Mouse (Mus musculus) splenic B cell, adult 2 months (primary cell): ENCODE data around the gene Hoxc4.

ENCODE experiments used
- DNase-seq: peaks from one replicate; pipeline ENCODE4 v3.0.0-alpha.2; 2011; ENCODE audit warnings: low read depth, low spot score
- H3K27me3 ChIP-seq: 2 replicates; pipeline ENCODE4 v1.6.1; 2012; ENCODE audit warnings: mild to moderate bottlenecking, low read length, moderate library complexity, mixed read lengths; ENCODE audit not compliant: control insufficient read depth, poor library complexity, insufficient read depth, severe bottlenecking
- H3K36me3 ChIP-seq: 2 replicates; pipeline ENCODE4 v1.6.1; 2012; ENCODE audit warnings: mild to moderate bottlenecking, low read length, moderate library complexity, mixed read lengths; ENCODE audit not compliant: control insufficient read depth, poor library complexity, insufficient read depth, severe bottlenecking

Gene Hoxc4

DNA sequence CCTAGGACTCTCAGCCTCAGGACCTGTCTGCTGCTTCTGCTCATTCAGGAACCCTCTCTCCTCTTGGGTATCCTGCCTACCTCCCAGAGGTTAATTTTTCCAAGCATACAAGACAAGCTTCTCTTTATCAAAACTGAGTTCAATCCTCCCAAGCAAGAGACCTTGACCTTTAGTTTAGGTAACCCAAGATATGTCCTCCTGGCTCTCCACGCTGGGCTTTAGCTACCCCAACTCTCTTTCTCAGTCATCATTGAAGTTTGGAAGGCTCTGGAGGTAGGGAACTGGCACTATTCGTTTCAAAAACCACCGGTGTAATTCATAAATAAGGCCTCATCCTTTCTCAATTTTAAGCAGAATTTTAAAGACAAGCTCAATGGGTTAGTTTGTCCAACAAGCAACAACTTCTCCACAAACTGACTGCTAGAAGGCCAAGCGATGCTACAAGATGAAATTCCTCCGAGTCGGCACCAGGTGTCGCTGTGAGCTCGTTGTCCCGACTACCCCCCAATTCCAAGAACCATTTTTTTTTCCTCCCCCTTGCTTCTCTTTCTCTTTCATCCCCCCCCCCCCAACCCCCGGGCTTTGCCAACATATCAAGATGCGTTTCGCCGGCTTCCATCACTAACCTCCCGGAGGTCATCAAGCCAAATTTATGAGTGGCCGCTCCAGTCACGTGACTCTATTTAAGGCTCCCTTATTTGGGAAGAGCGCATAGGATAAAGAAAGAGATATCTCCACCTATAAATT lies 5.3 kb upstream of the Hoxc4 start:
- Histone ChIP-seq H3K27me3 (no peaks in the 10 kb centered on the region; the same call in 1 of the 2 replicates), H3K36me3 (no peaks in the 10 kb centered on the region)
- DNase-seq, result peak; percentile 61

- Histone ChIP-seq H3K36me3 (no peaks in the 10 kb centered on the region), H3K27me3 (no peaks in the 10 kb centered on the region; the same call in 1 of the 2 replicates)
- DNase-seq, result no peak
These were observed 4.3 kb upstream of the Hoxc4 start for GRCm38 (mm10) chr15:103014166-103015008.

DNA sequence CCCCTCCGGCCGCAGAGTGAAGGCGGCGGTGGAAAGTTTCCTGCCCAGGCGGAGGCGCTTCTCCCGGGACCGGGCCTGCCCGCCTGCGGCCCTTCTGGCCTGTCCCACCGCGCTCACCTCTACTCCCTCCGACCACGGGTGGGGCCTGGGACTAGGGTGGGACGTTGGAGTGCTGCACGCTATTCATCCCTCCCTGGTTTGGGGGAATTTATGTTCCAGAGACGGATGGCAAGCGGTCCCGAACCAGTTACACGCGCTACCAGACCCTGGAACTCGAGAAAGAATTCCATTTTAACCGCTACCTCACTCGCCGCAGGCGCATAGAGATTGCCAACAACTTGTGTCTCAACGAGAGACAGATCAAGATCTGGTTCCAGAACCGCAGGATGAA lies 3.7 kb upstream of the Hoxc4 start:
- H3K27me3 ChIP-seq, result no peaks in the 10 kb centered on the region; the same call in 1 of the 2 replicates
- H3K36me3 ChIP-seq, result no peaks in the 10 kb centered on the region
- DNase-seq, result no peak

GRCm38 (mm10) chr15:103015406-103016166 lies 3.1 kb upstream of the Hoxc4 start:
- no peak for DNase-seq
- no peaks in the 10 kb centered on the region; the same call in 1 of the 2 replicates for H3K27me3 ChIP-seq
- H3K36me3 ChIP-seq, result no peaks in the 10 kb centered on the region

DNA sequence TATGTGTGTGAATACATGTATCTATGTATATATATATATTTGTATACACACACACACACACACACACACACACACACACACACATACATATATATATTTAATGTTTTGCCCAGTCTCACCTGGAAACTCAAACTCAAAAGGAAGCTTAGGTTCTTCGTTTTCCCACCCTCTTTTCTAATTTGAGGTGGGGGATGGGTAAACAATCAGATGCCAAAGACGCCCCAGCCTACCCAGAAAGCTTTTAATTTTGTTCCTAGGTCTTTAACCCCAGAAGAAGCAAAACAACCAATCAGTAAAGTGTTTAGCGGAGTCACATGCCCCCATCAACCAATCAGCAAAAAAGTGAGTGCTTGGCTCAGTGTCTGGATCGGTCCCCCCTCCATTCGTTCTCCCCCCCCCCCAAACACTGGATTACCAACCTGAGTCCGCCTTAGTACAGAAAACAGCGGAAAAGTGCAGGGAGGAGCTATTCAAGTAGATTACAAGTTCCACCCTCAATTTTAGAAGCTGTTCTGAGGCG lies 2.2 kb downstream of the Hoxc4 start:
- H3K36me3 ChIP-seq, result no peaks in the 10 kb centered on the region
- peaks cover 5% of the 10 kb centered on the region for H3K27me3 ChIP-seq
- DNase-seq, result no peak

- Histone ChIP-seq H3K36me3 (no peaks in the 10 kb centered on the region), H3K27me3 (peaks cover 5% of the 10 kb centered on the region)
- no peak for DNase-seq
These were observed 2.8 kb downstream of the Hoxc4 start for GRCm38 (mm10) chr15:103021544-103021943.

- peaks cover 5% of the 10 kb centered on the region for H3K27me3 ChIP-seq
- no peaks in the 10 kb centered on the region for H3K36me3 ChIP-seq
- DNase-seq, result no peak
These were observed 5.4 kb downstream of the Hoxc4 start for GRCm38 (mm10) chr15:103024131-103024530.

GRCm38 (mm10) chr15:103027266-103028235 lies 8.8 kb downstream of the Hoxc4 start:
- Histone ChIP-seq H3K27me3 (no peaks in the 10 kb centered on the region; the same call in none of the 2 replicates), H3K36me3 (no peaks in the 10 kb centered on the region)
- no peak for DNase-seq

DNA sequence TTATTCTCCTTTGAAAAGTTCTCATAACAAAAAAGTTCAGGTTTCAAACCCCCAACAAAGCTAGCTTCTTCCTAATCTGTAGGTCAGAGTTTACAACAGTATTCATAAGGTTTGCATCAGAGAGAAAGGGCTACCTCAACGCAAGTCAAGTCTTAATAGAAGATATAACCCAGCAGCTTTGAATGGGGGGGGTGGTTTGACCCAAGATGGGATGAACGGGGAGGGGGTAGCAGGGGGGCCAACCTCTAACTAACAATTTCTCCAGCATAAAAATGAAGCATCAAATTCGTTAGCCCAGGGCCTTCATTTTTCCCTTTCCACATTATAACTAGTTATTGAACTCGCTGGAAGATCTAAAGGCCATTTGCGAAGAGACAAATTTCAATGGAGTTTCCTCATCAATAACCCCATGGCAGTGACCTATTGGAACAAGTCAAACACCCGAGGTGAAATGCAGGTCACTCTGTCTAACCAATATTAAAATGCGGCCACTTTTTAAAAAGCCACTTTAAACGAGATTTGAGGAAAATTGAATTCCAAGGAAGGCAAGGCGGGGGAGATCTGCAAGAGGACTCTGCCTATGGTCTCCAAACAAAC lies 10.3 kb downstream of the Hoxc4 start:
- Histone ChIP-seq H3K36me3 (no peaks in the 10 kb centered on the region), H3K27me3 (no peaks in the 10 kb centered on the region; the same call in none of the 2 replicates)
- DNase-seq, result no peak

GRCm38 (mm10) chr15:103030142-103030541 lies 11.4 kb downstream of the Hoxc4 start:
- no peaks in the 10 kb centered on the region for H3K36me3 ChIP-seq
- DNase-seq, result no peak
- no peaks in the 10 kb centered on the region; the same call in none of the 2 replicates for H3K27me3 ChIP-seq

GRCm38 (mm10) chr15:103032167-103032566 lies 13.4 kb downstream of the Hoxc4 start:
- H3K36me3 ChIP-seq, result no peaks in the 10 kb centered on the region
- DNase-seq, result no peak

DNA sequence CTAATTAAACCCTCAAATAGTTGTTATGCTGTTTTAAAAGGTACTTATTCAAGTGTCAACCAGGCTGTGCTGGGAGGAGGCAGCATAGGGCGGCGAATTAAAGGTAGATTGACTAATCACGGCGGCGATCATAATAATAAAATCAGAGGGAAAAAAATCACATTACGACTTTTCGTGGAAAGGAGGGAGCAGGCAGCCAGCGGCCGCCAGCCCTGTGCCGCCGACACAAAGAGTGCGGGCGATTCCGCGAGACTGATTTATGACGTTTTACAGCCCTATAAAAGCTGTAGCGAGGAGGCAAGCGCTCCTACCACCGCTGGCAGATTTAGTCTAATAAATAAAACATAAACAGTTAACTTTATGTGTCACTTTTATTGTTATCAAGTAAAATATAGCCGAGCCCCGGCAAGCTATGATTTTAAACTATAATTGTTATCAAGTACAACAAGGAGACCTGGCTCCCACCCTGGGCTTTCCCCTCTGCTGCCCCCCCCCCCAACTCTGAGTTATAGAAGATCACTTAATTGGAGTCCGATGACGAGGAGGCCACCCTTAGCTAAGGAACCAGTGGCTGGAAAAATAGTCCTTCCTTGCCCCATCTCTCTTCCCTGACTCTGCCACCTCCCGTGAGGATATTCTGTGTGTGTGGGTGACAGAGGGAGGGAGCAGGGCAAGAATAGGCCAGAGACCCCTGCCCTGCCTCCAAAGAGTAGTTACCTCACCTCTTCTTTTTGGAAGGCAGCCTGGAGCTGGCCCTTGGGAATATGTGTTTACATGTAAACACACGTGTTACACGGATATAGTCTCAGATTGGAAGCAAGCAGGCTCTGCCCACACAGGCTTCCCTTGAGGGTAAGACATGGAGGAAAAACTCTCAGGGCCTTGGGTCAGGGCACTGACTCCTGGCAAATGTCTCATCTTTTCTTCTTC lies 14.2 kb downstream of the Hoxc4 start:
- no peak for DNase-seq
- H3K36me3 ChIP-seq, result no peaks in the 10 kb centered on the region

More at GRCm38 (mm10) chr15:103032167-103032566, 13.4 kb downstream of the Hoxc4 start:
- no peaks in the 10 kb centered on the region; the same call in none of the 2 replicates for H3K27me3 ChIP-seq

More for the DNA sequence above, 14.2 kb downstream of the Hoxc4 start:
- no peaks in the 10 kb centered on the region; the same call in none of the 2 replicates for H3K27me3 ChIP-seq
